Mouse (Mus musculus) heart, adult 2 months (tissue): ENCODE results near the gene Mast3. TPM values are rescaled to one million over a fixed set of nuclear protein-coding genes. Genes with fewer than 3 reads are reported as not detected.

Experiments used
- DNase-seq, 2 experiments: peaks; one replicate each; pipeline ENCODE4 v3.0.0; 2021
- H3K27ac ChIP-seq: fragments of 200-600 bp; 2 replicates; pipeline ENCODE4 v1.8.1; 2022
- H3K27me3 ChIP-seq: fragments of 200-500 bp; 2 replicates; pipeline ENCODE4 v1.6.1; 2012; ENCODE audit warnings: mild to moderate bottlenecking, low read length, inconsistent platforms, mixed read lengths; ENCODE audit not compliant: control insufficient read depth, insufficient read depth
- H3K36me3 ChIP-seq: fragments of 200-500 bp; 2 replicates; pipeline ENCODE4 v1.6.1; 2012; ENCODE audit warnings: low read length, inconsistent platforms; ENCODE audit not compliant: control insufficient read depth, insufficient read depth
- H3K4me1 ChIP-seq: fragments of 200-500 bp; 2 replicates; pipeline ENCODE4 v1.6.1; 2011; ENCODE audit warnings: low read length; ENCODE audit not compliant: control insufficient read depth, insufficient read depth
- H3K4me3 ChIP-seq: fragments of 200-600 bp; 2 replicates; pipeline ENCODE4 v1.8.1; 2022
- H3K79me2 ChIP-seq: fragments of 200-500 bp; replicated peaks from 2 replicates; pipeline ENCODE4 v1.6.1; 2012; ENCODE audit warnings: mild to moderate bottlenecking, inconsistent platforms, low read length, moderate library complexity, mixed read lengths; ENCODE audit not compliant: control insufficient read depth, insufficient read depth
- H3K9ac ChIP-seq: fragments of 200-500 bp; 2 replicates; pipeline ENCODE4 v1.6.1; 2012; ENCODE audit warnings: low read depth, mild to moderate bottlenecking, control low read depth, inconsistent platforms, low read length, mixed read lengths
- CTCF ChIP-seq: fragments of 200-600 bp; IDR thresholded peaks from 2 replicates; pipeline ENCODE4 v1.8.1; 2022; ENCODE audit warnings: antibody characterized with exemption, mild to moderate bottlenecking, moderate library complexity
- EP300 ChIP-seq: fragments of 200-500 bp; IDR thresholded peaks from 2 replicates; pipeline ENCODE4 v1.6.1; 2011; ENCODE audit warnings: low read depth, low read length, control low read depth; ENCODE audit not compliant: insufficient read depth
- POLR2A ChIP-seq: fragments of 200-500 bp; IDR thresholded peaks from 2 replicates; pipeline ENCODE4 v1.6.1; 2011; ENCODE audit warnings: mild to moderate bottlenecking, low read depth, low read length, control low read depth; ENCODE audit not compliant: insufficient read depth
- WGBS: fragments of 180-500 bp; shearing (Covaris S2); methylation state at CpG from one replicate; pipeline ENCODE4 v1.1.7; 2018; 5-methylcytosine and 5-hydroxymethylcytosine counted together
- intact Hi-C: fragments of 180-260 bp; cut with DNase I; formaldehyde crosslinking; loops from one replicate; pipeline ENCODE4 v1.15.1; 2025
- polyA plus RNA-seq: library from polyadenylated mRNA; depleted of rRNA; stranded (reverse); fragments of >200 nt; gene quantifications from 2 replicates; pipeline ENCODE4 v1.2.3, GENCODE M21; 2012
- total RNA-seq, 2 experiments: library from RNA; stranded (reverse); gene quantifications; 2 replicates each; pipeline ENCODE4 v1.2.3; 2021

The Mast3 gene
- total and polyA plus RNA-seq, 3 experiments: 6.0 to 13.9 (median 7.4) TPM

DNA sequence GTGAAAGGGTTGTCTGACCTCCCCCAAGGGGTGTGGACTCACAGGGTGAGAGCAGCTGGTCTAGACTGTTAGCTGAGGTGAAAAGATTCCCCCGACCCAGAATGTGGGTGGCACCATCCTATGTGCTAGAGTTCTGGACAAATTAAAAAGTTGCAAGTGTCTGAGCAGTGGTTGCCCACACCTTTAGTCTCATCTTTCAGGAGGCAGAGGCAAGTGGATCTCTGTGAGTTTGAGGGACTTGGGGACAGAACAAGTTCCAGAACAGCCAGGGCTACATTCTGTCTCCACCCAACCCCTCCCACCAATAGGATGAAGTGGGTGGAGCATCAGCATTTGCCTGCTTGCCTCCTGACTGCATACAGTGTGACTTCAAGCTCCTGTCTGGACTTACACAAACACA is 42.7 kb downstream of the Mast3 start:
- Histone ChIP-seq H3K36me3 (no peaks in the 10 kb centered on the region), H3K79me2 (no peaks in the 10 kb centered on the region), H3K4me1 (peaks cover 15% of the 10 kb centered on the region), H3K27me3 (no peaks in the 10 kb centered on the region), H3K4me3 (no peak overlapping the region), H3K27ac (no peak overlapping the region; the same call in 1 of the 2 replicates), H3K9ac (no peak overlapping the region)
- 70% methylated on average over 1 of the region's 1 CpGs for WGBS
- intact Hi-C loops: no loop called here
- DNase-seq: no peak
- 0 out of 2 replicates have a peak, but pooled peaks have one; percentile 7 for TF ChIP-seq POLR2A
- TF ChIP-seq CTCF: no peak

GRCm38 (mm10) chr8:70760775-70761406 is 44.0 kb downstream of the Mast3 start, which contains the start of gene Mpv17l2:
Mpv17l2 (minus strand) TSS chr8:70760946.
- peak within 1 kb of the TSS; percentile 87 for H3K27ac ChIP-seq
- H3K36me3 ChIP-seq: no peaks in the 10 kb centered on the region
- H3K4me3 ChIP-seq: peak within 1 kb of the TSS; percentile 93
- TF ChIP-seq CTCF (no peak), POLR2A (peak; percentile 60; the same call in 1 of the 2 replicates), EP300 (peak; percentile 74; the same call in 1 of the 2 replicates)
- intact Hi-C loops: no loop called here
- no peaks in the 10 kb centered on the region for H3K79me2 ChIP-seq
- no peaks in the 10 kb centered on the region for H3K27me3 ChIP-seq
- peak within 1 kb of the TSS; percentile 89 for H3K9ac ChIP-seq
- peaks cover 11% of the 10 kb centered on the region for H3K4me1 ChIP-seq
- DNase-seq: peak; percentile 91 to 98
- WGBS: under 1% methylated on average over 55 of the region's 55 CpGs

- Histone ChIP-seq H3K27me3 (no peaks in the 10 kb centered on the region), H3K4me1 (peaks cover 15% of the 10 kb centered on the region), H3K79me2 (no peaks in the 10 kb centered on the region), H3K36me3 (no peaks in the 10 kb centered on the region), H3K27ac (peak overlapping the region; percentile 81), H3K9ac (peak overlapping the region; percentile 89), H3K4me3 (peak overlapping the region; percentile 93)
- intact Hi-C loops: no loop called here
- DNase-seq: no peak
- WGBS: under 1% methylated on average over 22 of the region's 22 CpGs
- TF ChIP-seq POLR2A: no peak
- TF ChIP-seq CTCF: no peak
- no peak for TF ChIP-seq EP300
These were observed 44.5 kb downstream of the Mast3 start for GRCm38 (mm10) chr8:70760350-70760749.

GRCm38 (mm10) chr8:70758616-70759561 is 46.0 kb downstream of the Mast3 start:
- H3K27me3 ChIP-seq: no peaks in the 10 kb centered on the region
- H3K9ac ChIP-seq: no peak overlapping the region
- intact Hi-C loops: no loop called here
- H3K4me3 ChIP-seq: no peak overlapping the region
- TF ChIP-seq EP300 (no peak), CTCF (no peak), POLR2A (no peak)
- WGBS: 53% methylated on average over 19 of the region's 19 CpGs
- H3K4me1 ChIP-seq: peaks cover 22% of the 10 kb centered on the region
- H3K27ac ChIP-seq: no peak overlapping the region; the same call in none of the 2 replicates
- DNase-seq: peak in 1 of 2 experiments; percentile 34
- H3K79me2 ChIP-seq: no peaks in the 10 kb centered on the region
- peaks cover 2% of the 10 kb centered on the region; the same call in 1 of the 2 replicates for H3K36me3 ChIP-seq

DNA sequence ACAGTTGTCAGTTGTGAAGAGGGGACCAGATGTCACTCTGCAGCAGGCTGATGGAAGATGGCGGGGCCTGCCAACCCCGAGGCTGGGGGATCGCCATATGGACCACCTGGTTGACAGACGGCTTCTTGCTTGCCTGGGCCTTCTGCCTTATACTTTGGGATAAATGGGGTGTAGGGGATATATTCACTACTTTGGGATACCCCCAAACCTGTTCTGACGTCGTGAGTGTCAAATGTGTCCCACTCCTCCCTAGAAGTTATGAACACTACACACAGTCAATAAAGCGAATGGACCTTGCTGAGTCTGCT is 46.6 kb downstream of the Mast3 start:
- 87% methylated on average over 7 of the region's 7 CpGs for WGBS
- no peak overlapping the region for H3K9ac ChIP-seq
- no peaks in the 10 kb centered on the region for H3K27me3 ChIP-seq
- no peaks in the 10 kb centered on the region for H3K79me2 ChIP-seq
- H3K4me3 ChIP-seq: no peak overlapping the region
- intact Hi-C loops: no loop called here
- H3K36me3 ChIP-seq: peaks cover 3% of the 10 kb centered on the region; the same call in 1 of the 2 replicates
- no peak overlapping the region for H3K27ac ChIP-seq
- peak in 1 of 2 experiments; percentile 14 for DNase-seq
- peaks cover 27% of the 10 kb centered on the region for H3K4me1 ChIP-seq
- no peak for TF ChIP-seq EP300
- TF ChIP-seq POLR2A: no peak
- TF ChIP-seq CTCF: no peak
